Mouse (Mus musculus) urinary bladder, adult 2 months (tissue): Measurements from ENCODE around the gene Dpf1. TPM values are rescaled to one million over a fixed set of nuclear protein-coding genes. Genes with fewer than 3 reads are reported as not detected.

ENCODE experiments used
- DNase-seq: peaks from one replicate; pipeline ENCODE4 v3.0.0; 2022; ENCODE audit warnings: low spot score
- polyA plus RNA-seq: library from polyadenylated mRNA; depleted of rRNA; stranded (reverse); fragments of >200 nt; gene quantifications from 2 replicates; pipeline ENCODE4 v1.2.3, GENCODE M21; 2012; rRNA removed

The Dpf1 gene
- polyA plus RNA-seq, result 1.3 and 2.8 TPM in 2 replicates

GRCm38 (mm10) chr7:29303738-29304462, at the start of gene Dpf1:
Gene Dpf1 (plus strand): TSS chr7:29303951.
- no peak for DNase-seq

- no peak for DNase-seq
Measured at GRCm38 (mm10) chr7:29255875-29256274, 47.9 kb upstream of the Dpf1 start.

GRCm38 (mm10) chr7:29257368-29257767, 46.4 kb upstream of the Dpf1 start:
- no peak for DNase-seq

GRCm38 (mm10) chr7:29259781-29260730, 43.7 kb upstream of the Dpf1 start:
- no peak for DNase-seq

GRCm38 (mm10) chr7:29262151-29262550, 41.6 kb upstream of the Dpf1 start:
- no peak for DNase-seq

GRCm38 (mm10) chr7:29263831-29264230, 39.9 kb upstream of the Dpf1 start:
- DNase-seq, result no peak

GRCm38 (mm10) chr7:29265636-29266035, 38.1 kb upstream of the Dpf1 start:
- DNase-seq, result no peak

- DNase-seq, result no peak
Measured at GRCm38 (mm10) chr7:29266931-29267330, 36.8 kb upstream of the Dpf1 start.

GRCm38 (mm10) chr7:29270445-29270844, 33.3 kb upstream of the Dpf1 start:
- DNase-seq, result no peak

GRCm38 (mm10) chr7:29271687-29272465, 31.9 kb upstream of the Dpf1 start:
- no peak for DNase-seq

- no peak for DNase-seq
Measured at GRCm38 (mm10) chr7:29276715-29277114, 27.0 kb upstream of the Dpf1 start.

GRCm38 (mm10) chr7:29277510-29277909, 26.2 kb upstream of the Dpf1 start:
- DNase-seq, result no peak

- DNase-seq, result no peak
Measured at GRCm38 (mm10) chr7:29279261-29279660, 24.5 kb upstream of the Dpf1 start.

GRCm38 (mm10) chr7:29279924-29280323, 23.8 kb upstream of the Dpf1 start:
- DNase-seq, result no peak

- no peak for DNase-seq
Measured at GRCm38 (mm10) chr7:29280801-29281200, 22.9 kb upstream of the Dpf1 start.

GRCm38 (mm10) chr7:29281201-29282073, 22.3 kb upstream of the Dpf1 start, which contains the start of gene Spint2:
Gene Spint2 (minus strand): TSS chr7:29281912.
- peak; percentile 89 for DNase-seq

GRCm38 (mm10) chr7:29282074-29282554, 21.6 kb upstream of the Dpf1 start:
- DNase-seq, result no peak

GRCm38 (mm10) chr7:29283876-29284275, 19.9 kb upstream of the Dpf1 start:
- DNase-seq, result no peak

GRCm38 (mm10) chr7:29284523-29284922, 19.2 kb upstream of the Dpf1 start:
- no peak for DNase-seq

- no peak for DNase-seq
Measured at GRCm38 (mm10) chr7:29287481-29287880, 16.3 kb upstream of the Dpf1 start.

- no peak for DNase-seq
Measured at GRCm38 (mm10) chr7:29288079-29288478, 15.7 kb upstream of the Dpf1 start.
